Mouse (Mus musculus) small intestine, adult 2 months (tissue): ENCODE data around the gene Cyp4f39.

Source experiments
- CTCF ChIP-seq: fragments of 200-500 bp; IDR thresholded peaks from 2 replicates; pipeline ENCODE4 v1.5.1; 2012; ENCODE audit warnings: low read depth, mild to moderate bottlenecking, control low read depth, inconsistent platforms, low read length, moderate library complexity, mixed read lengths; ENCODE audit not compliant: insufficient replicate concordance, insufficient read length; ENCODE audit errors: extremely low read depth
- POLR2A ChIP-seq: fragments of 200-500 bp; IDR thresholded peaks from 2 replicates; pipeline ENCODE4 v1.6.1; 2012; ENCODE audit warnings: low read depth, mild to moderate bottlenecking, control low read depth, inconsistent platforms, low read length, moderate library complexity

GRCm38 (mm10) chr17:32534068-32534467, 81.5 kb downstream of the Cyp4f39 start:
- no peak for TF ChIP-seq CTCF
- no peak for TF ChIP-seq POLR2A
